Mouse (Mus musculus): ENCODE measurements at regions not wholly inside any gene's neighbourhood (a gene's known extent, or its start where the extent isn't known, plus 50 kb on each side); places are given as distances from the start of the nearest gene placed in this dataset.

GRCm38 (mm10) chr1:164538304-164539043 is 80.3 kb upstream of the Atp1b1 start:
- TF ChIP-seq CTCF (IDR thresholded peaks at IDR 0.05; ENCODE audit: low read depth) = no peak
- no peak for TF ChIP-seq EP300 (IDR thresholded peaks at IDR 0.05; ENCODE audit: low read depth)
